Mouse (Mus musculus): ENCODE results near the gene Slc35f1. TPM values are rescaled to one million over a fixed set of nuclear protein-coding genes. Genes with fewer than 3 reads are reported as not detected.
A peak's percentile ranks its signal among the peaks of the same experiment; 100 is the strongest.

Gene Slc35f1
- polyA plus RNA-seq, 1 experiment from 2014 or later: 10.3 TPM

- DNase-seq (ENCODE audit: low read depth, low spot score) (no peak), ATAC-seq (no peak)
- no peaks in the 10 kb centered on the region for H3K27me3 ChIP-seq
- in situ Hi-C loops (cut with MboI; ENCODE audit: low pct_unique_long_range_greater_than_20kb): loop anchor here (10.0 kb wide), 1 partner anchor 218 kb away; no protein-coding TSS in a partner anchor
- ChIA-PET CTCF (interaction anchor here (0.8 kb wide), 1 partner anchor 19 kb away, joined by 4 read pairs; no protein-coding TSS in a partner anchor), POLR2A (no interaction called here)
- TF ChIP-seq CTCF (IDR thresholded peaks at IDR 0.05): no peak
Measured at GRCm38 (mm10) chr10:53096446-53096845, 406.1 kb downstream of the Slc35f1 start.

GRCm38 (mm10) chr10:53100881-53101280, 410.5 kb downstream of the Slc35f1 start:
- ChIA-PET CTCF (interaction anchor here (0.8 to 1.4 kb wide), 2 partner anchors 12 to 47 kb away, joined by 3 read pairs; no protein-coding TSS in a partner anchor), POLR2A (no interaction called here)

GRCm38 (mm10) chr10:53101412-53101811, 411.1 kb downstream of the Slc35f1 start:
- DNase-seq (ENCODE audit: low read depth, low spot score): no peak
- no peak for ATAC-seq
- no peak for TF ChIP-seq CTCF (IDR thresholded peaks at IDR 0.05)
- no peaks in the 10 kb centered on the region for H3K27me3 ChIP-seq
- ChIA-PET POLR2A (no interaction called here), CTCF (interaction anchor here (1.4 kb wide), 1 partner anchor 47 kb away, joined by 3 read pairs; no protein-coding TSS in a partner anchor)
- in situ Hi-C loops (cut with MboI; ENCODE audit: low pct_unique_long_range_greater_than_20kb): no loop called here

More at GRCm38 (mm10) chr10:53100881-53101280, 410.5 kb downstream of the Slc35f1 start:
- no peak for TF ChIP-seq CTCF (IDR thresholded peaks at IDR 0.05)
- in situ Hi-C loops (cut with MboI; ENCODE audit: low pct_unique_long_range_greater_than_20kb): no loop called here
- no peaks in the 10 kb centered on the region for H3K27me3 ChIP-seq
- DNase-seq (ENCODE audit: low read depth, low spot score) (no peak), ATAC-seq (no peak)

GRCm38 (mm10) chr10:53102423-53102822, 412.1 kb downstream of the Slc35f1 start:
- DNase-seq (ENCODE audit: low read depth, low spot score) (no peak), ATAC-seq (no peak)
- CTCF ChIA-PET: interaction anchor here (6.0 kb wide), 1 partner anchor 14 kb away, joined by 30 read pairs; no protein-coding TSS in a partner anchor
- H3K27me3 ChIP-seq: no peaks in the 10 kb centered on the region
- POLR2A ChIA-PET: no interaction called here
- in situ Hi-C loops (cut with MboI; ENCODE audit: low pct_unique_long_range_greater_than_20kb): no loop called here
- no peak for TF ChIP-seq CTCF (IDR thresholded peaks at IDR 0.05)

GRCm38 (mm10) chr10:53115028-53115427, 424.7 kb downstream of the Slc35f1 start:
- ATAC-seq (no peak), DNase-seq (ENCODE audit: low read depth, low spot score) (no peak)
- H3K27me3 ChIP-seq: no peaks in the 10 kb centered on the region
- in situ Hi-C loops (cut with MboI; ENCODE audit: low pct_unique_long_range_greater_than_20kb): no loop called here
- ChIA-PET POLR2A (no interaction called here), CTCF (interaction anchor here (0.8 to 3.6 kb wide), 9 partner anchors 10 to 190 kb away, joined by 3 to 30 read pairs (median 4); no protein-coding TSS in a partner anchor)
- peak; percentile 74 for TF ChIP-seq CTCF (IDR thresholded peaks at IDR 0.05)

GRCm38 (mm10) chr10:53115673-53116398, 425.5 kb downstream of the Slc35f1 start:
- in situ Hi-C loops (cut with MboI; ENCODE audit: low pct_unique_long_range_greater_than_20kb): no loop called here
- POLR2A ChIA-PET: no interaction called here
- no peak for TF ChIP-seq CTCF (IDR thresholded peaks at IDR 0.05)
- DNase-seq (ENCODE audit: low read depth, low spot score) (no peak), ATAC-seq (no peak)
- CTCF ChIA-PET: interaction anchor here (0.8 to 3.6 kb wide), 7 partner anchors 9 to 190 kb away, joined by 3 to 30 read pairs (median 4); no protein-coding TSS in a partner anchor
- no peaks in the 10 kb centered on the region for H3K27me3 ChIP-seq

GRCm38 (mm10) chr10:53120608-53121007, 430.3 kb downstream of the Slc35f1 start:
- no peaks in the 10 kb centered on the region for H3K27me3 ChIP-seq

GRCm38 (mm10) chr10:53124365-53124764, 434.0 kb downstream of the Slc35f1 start:
- ATAC-seq (no peak), DNase-seq (ENCODE audit: low read depth, low spot score) (no peak)
- in situ Hi-C loops (cut with MboI; ENCODE audit: low pct_unique_long_range_greater_than_20kb): no loop called here
- H3K27me3 ChIP-seq: no peaks in the 10 kb centered on the region
- TF ChIP-seq CTCF (IDR thresholded peaks at IDR 0.05): no peak
- POLR2A ChIA-PET: no interaction called here
- CTCF ChIA-PET: interaction anchor here (2.1 kb wide), 1 partner anchor 9 kb away, joined by 5 read pairs; no protein-coding TSS in a partner anchor

More at GRCm38 (mm10) chr10:53120608-53121007, 430.3 kb downstream of the Slc35f1 start:
- CTCF ChIA-PET: no interaction called here
- in situ Hi-C loops (cut with MboI; ENCODE audit: low pct_unique_long_range_greater_than_20kb): no loop called here
- ATAC-seq (no peak), DNase-seq (ENCODE audit: low read depth, low spot score) (no peak)
- POLR2A ChIA-PET: interaction anchor here (0.7 kb wide), 1 partner anchor 16 kb away, joined by 4 read pairs; no protein-coding TSS in a partner anchor
- no peak for TF ChIP-seq CTCF (IDR thresholded peaks at IDR 0.05)

GRCm38 (mm10) chr10:53132707-53133106, 442.4 kb downstream of the Slc35f1 start:
- no peak for DNase-seq (ENCODE audit: low read depth, low spot score)
- in situ Hi-C loops (cut with MboI; ENCODE audit: low pct_unique_long_range_greater_than_20kb): no loop called here
- no peak for TF ChIP-seq CTCF (IDR thresholded peaks at IDR 0.05)
- ATAC-seq: no peak
- ChIA-PET POLR2A (no interaction called here), CTCF (interaction anchor here (0.8 kb wide), 1 partner anchor 17 kb away, joined by 3 read pairs; no protein-coding TSS in a partner anchor)
- H3K27me3 ChIP-seq: no peaks in the 10 kb centered on the region

GRCm38 (mm10) chr10:53150321-53150720, 460.0 kb downstream of the Slc35f1 start:
- no peak for DNase-seq (ENCODE audit: low read depth, low spot score)
- H3K27me3 ChIP-seq: no peaks in the 10 kb centered on the region
- TF ChIP-seq CTCF (IDR thresholded peaks at IDR 0.05): no peak
- POLR2A ChIA-PET: no interaction called here
- in situ Hi-C loops (cut with MboI; ENCODE audit: low pct_unique_long_range_greater_than_20kb): no loop called here
- ATAC-seq: no peak
- CTCF ChIA-PET: no interaction called here

- no peak for TF ChIP-seq CTCF (IDR thresholded peaks at IDR 0.05)
- in situ Hi-C loops (cut with MboI; ENCODE audit: low pct_unique_long_range_greater_than_20kb): no loop called here
- ATAC-seq (no peak), DNase-seq (ENCODE audit: low read depth, low spot score) (no peak)
- H3K27me3 ChIP-seq: no peaks in the 10 kb centered on the region
- ChIA-PET CTCF (no interaction called here), POLR2A (no interaction called here)
Measured at GRCm38 (mm10) chr10:53150916-53151315, 460.6 kb downstream of the Slc35f1 start.
